Mouse (Mus musculus) E14TG2a.4 (cell line): ENCODE data around the gene Ttc28.

Source experiments
- H3K27me3 ChIP-seq: 2 replicates; pipeline ENCODE4 v1.6.1; 2014; ENCODE audit warnings: low read length, control low read depth; ENCODE audit not compliant: insufficient read depth
- H3K36me3 ChIP-seq: 2 replicates; pipeline ENCODE4 v1.6.1; 2014; ENCODE audit warnings: low read length, control low read depth; ENCODE audit not compliant: insufficient read depth
- H3K4me1 ChIP-seq: replicated peaks from 2 replicates; pipeline ENCODE4 v1.6.1; 2014; ENCODE audit warnings: low read depth, low read length, control low read depth
- H3K4me3 ChIP-seq: replicated peaks from 2 replicates; pipeline ENCODE4 v1.5.1; 2014; ENCODE audit warnings: mild to moderate bottlenecking, low read length
- H3K9me3 ChIP-seq: 2 replicates; pipeline ENCODE4 v1.6.1; 2014; ENCODE audit warnings: low read length, control low read depth
- CTCF ChIP-seq: conservative IDR thresholded peaks from 2 replicates; pipeline ENCODE4 v1.5.1; 2014; ENCODE audit warnings: low read length
- NANOG ChIP-seq: IDR thresholded peaks from 2 replicates; pipeline ENCODE4 v1.6.1; 2014; ENCODE audit warnings: borderline replicate concordance, low read length, mixed read lengths
- POU5F1 ChIP-seq: IDR thresholded peaks from 2 replicates; pipeline ENCODE4 v1.6.1; 2014; ENCODE audit warnings: low read length, borderline replicate concordance

The Ttc28 gene

DNA sequence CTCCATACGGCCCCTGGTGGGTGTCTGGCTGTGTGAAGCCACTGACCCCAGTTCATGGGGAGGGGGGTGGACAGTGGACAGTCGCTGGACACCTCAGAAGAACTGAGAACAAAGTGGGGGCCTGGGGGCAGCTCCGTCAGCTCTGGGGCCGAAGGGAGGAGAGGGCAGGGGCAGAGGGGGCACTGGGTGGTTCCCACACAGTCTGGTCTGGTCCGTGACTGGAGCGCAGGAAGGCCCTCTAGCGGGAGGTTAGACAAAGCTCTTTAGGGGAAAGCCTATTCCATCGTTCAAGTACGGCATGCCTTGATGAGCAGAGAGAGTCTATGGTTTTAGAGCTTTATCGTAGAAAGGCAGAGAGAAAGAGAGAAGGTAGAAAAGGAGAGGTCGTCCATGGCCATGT lies 307.0 kb downstream of the Ttc28 start:
- Histone ChIP-seq H3K27me3 (peaks cover 29% of the 10 kb centered on the region), H3K4me1 (peaks cover 23% of the 10 kb centered on the region; the same call in 1 of the 2 replicates), H3K36me3 (no peaks in the 10 kb centered on the region), H3K9me3 (no peaks in the 10 kb centered on the region), H3K4me3 (peak overlapping the region; percentile 45; the same call in 1 of the 2 replicates)
- TF ChIP-seq POU5F1 (no peak), NANOG (no peak), CTCF (peak; percentile 11; the same call in 1 of the 2 replicates)

- no peaks in the 10 kb centered on the region for H3K9me3 ChIP-seq
- no peaks in the 10 kb centered on the region for H3K36me3 ChIP-seq
- H3K27me3 ChIP-seq = peaks cover 33% of the 10 kb centered on the region
- TF ChIP-seq NANOG (no peak), CTCF (no peak), POU5F1 (no peak)
- peaks cover 18% of the 10 kb centered on the region for H3K4me1 ChIP-seq
- H3K4me3 ChIP-seq = no peak overlapping the region
Observed at GRCm38 (mm10) chr5:111191972-111192371, 312.4 kb downstream of the Ttc28 start.

DNA sequence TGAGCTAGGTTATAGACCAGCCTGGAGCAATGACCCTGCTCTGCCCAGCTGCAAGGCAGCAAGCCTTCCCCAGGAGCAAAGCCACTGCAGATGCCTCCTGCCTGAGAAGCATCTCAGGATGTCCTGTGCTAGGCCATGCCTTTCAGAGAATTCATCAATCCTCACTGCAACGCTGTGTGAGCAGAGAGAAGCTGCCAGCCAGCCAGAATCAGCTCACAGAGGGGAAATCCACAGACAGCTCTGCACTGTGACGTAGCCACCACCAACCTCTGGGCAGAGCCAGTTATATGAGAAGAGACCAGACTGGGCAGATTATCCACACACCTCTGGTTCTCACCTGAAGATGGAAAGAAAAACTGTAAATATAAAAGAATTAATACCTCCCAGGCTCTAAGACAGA lies 315.2 kb downstream of the Ttc28 start:
- H3K36me3 ChIP-seq = no peaks in the 10 kb centered on the region
- no peaks in the 10 kb centered on the region for H3K9me3 ChIP-seq
- H3K4me3 ChIP-seq = no peak overlapping the region
- TF ChIP-seq POU5F1 (no peak), CTCF (no peak), NANOG (no peak)
- peaks cover 40% of the 10 kb centered on the region for H3K27me3 ChIP-seq
- H3K4me1 ChIP-seq = peaks cover 14% of the 10 kb centered on the region

DNA sequence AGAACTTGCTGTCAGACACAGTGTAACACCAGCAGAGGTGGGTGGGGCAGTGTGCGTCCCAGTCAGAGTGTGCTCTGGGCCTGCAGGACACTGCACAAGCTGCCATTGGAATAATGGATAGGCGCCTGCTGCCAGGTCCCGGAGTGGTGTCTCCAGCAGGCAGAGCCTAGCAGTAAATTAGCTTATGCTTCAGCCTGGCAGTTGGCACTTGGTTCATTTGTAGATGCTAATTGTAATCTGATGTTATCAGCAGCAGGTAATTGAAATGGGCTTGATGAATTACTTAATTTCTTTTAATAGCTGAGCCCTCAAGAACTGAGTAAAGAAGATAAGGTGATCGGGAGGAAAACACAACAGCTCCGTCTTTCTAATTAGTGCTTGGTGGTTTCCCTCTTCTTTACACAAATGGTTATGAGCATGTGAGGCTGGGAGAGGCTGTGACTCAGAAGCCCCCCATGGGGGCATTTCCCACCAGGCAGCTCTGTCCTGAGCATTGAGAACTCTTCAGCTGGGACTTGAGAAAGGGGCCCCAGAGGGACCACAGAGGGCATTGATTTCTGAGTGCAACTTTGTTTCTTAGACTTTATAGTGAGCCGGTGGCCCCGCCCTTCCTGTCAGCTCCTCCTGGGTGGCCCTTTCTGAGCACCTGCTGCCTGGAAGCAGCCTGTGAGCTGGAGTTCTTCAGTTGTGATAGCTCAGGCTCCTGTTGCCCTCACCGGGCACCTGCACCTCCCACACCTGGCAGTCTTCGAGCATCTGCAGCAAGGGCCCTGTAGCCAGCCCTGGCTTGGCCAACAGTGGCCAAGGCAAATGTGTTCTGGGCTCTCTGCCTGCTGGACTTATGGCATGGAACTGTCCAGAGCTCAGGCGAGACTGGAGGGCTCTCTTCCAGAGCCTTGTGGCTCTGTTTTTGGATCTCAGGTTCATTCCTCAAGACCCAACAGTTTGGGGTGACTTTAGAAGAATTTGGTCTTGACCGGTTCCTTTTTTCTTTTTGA lies 316.2 kb downstream of the Ttc28 start:
- TF ChIP-seq NANOG = no peak
- H3K4me1 ChIP-seq = peaks cover 14% of the 10 kb centered on the region

GRCm38 (mm10) chr5:111197727-111198126 lies 318.1 kb downstream of the Ttc28 start:
- peaks cover 33% of the 10 kb centered on the region for H3K27me3 ChIP-seq
- H3K4me1 ChIP-seq = peaks cover 14% of the 10 kb centered on the region
- no peak for TF ChIP-seq NANOG
- no peak for TF ChIP-seq CTCF
- TF ChIP-seq POU5F1 = no peak
- H3K9me3 ChIP-seq = no peaks in the 10 kb centered on the region
- no peak overlapping the region for H3K4me3 ChIP-seq
- no peaks in the 10 kb centered on the region for H3K36me3 ChIP-seq

More for the DNA sequence above, 316.2 kb downstream of the Ttc28 start:
- Histone ChIP-seq H3K36me3 (no peaks in the 10 kb centered on the region), H3K9me3 (no peaks in the 10 kb centered on the region), H3K27me3 (peaks cover 38% of the 10 kb centered on the region), H3K4me3 (no peak overlapping the region)

DNA sequence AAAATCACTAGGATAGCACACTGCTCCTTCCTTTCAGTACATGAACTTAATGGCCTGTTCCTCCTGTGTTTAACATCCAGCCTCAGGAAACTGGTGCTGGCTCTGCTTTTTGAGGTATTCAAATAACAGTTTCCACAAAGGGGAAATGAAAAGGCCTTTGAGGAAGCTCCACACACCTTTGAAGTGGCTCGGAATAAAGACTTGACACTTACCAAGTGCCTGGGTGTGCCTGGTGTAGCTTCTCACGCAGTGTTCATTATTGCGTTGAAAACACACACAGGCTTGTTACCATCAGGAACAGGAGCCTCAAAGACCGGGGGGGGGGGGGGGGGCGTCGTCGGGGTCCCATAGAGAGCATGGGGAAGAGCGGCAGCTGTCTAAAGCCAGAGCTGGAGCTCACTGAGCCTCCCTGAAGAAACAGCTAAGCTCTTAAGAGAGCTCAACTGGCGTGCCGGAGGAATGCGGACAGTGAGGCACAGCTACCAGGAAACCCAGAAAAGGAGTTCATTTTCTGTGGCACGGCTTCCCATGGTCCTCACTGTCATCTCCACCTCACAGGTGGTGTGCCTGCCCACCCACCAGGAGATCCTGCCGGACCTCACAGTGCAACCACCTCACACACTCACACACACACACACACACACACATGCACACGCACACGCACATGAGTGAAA lies 320.7 kb downstream of the Ttc28 start:
- Histone ChIP-seq H3K4me3 (no peak overlapping the region), H3K27me3 (peaks cover 28% of the 10 kb centered on the region), H3K36me3 (no peaks in the 10 kb centered on the region), H3K9me3 (no peaks in the 10 kb centered on the region), H3K4me1 (peaks cover 14% of the 10 kb centered on the region)
- TF ChIP-seq NANOG (no peak), POU5F1 (no peak), CTCF (no peak)

- H3K36me3 ChIP-seq = no peaks in the 10 kb centered on the region
- H3K27me3 ChIP-seq = peaks cover 31% of the 10 kb centered on the region
- H3K4me1 ChIP-seq = peaks cover 6% of the 10 kb centered on the region
- H3K9me3 ChIP-seq = no peaks in the 10 kb centered on the region
- TF ChIP-seq POU5F1 (no peak), CTCF (no peak), NANOG (no peak)
- H3K4me3 ChIP-seq = no peak overlapping the region
Observed at GRCm38 (mm10) chr5:111200915-111201610, 321.5 kb downstream of the Ttc28 start.

DNA sequence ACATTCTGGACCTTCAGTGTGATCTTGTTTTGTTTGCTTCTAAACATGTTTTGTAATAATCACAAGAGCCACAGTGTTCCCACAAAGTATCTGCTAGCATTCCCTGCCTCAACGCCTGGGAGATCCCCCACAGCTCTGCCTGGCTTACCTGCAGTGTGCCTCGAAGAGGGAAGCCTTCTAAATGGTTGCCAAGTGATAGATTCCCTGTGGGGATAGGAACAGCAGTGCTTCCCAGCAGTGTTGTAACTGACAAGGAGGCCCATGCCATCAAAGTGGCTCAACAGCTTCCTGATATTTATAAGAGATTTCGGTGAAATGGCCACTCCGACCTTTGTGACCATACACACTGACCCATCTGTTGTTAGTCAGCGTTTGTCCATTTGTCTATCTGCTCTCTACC lies 324.6 kb downstream of the Ttc28 start:
- Histone ChIP-seq H3K4me1 (peaks cover 16% of the 10 kb centered on the region), H3K27me3 (peaks cover 25% of the 10 kb centered on the region), H3K9me3 (no peaks in the 10 kb centered on the region), H3K4me3 (no peak overlapping the region), H3K36me3 (no peaks in the 10 kb centered on the region)
- TF ChIP-seq POU5F1 (no peak), NANOG (no peak), CTCF (no peak)
